Mouse (Mus musculus) kidney, postnatal 0 days (tissue): ENCODE measurements around the gene Rfx2. TPM values are rescaled to one million over a fixed set of nuclear protein-coding genes. Genes with fewer than 3 reads are reported as not detected.

Experiments
- ATAC-seq: fragments of 200-750 bp; cut with Nextera tagmentation; replicated peaks from 2 replicates; pipeline ENCODE4 v1.8.0; 2017; ENCODE audit warnings: low read depth, moderate number of reproducible peaks, moderate TSS enrichment, moderate library complexity; ENCODE audit not compliant: low FRiP score
- DNase-seq: peaks from one replicate; pipeline ENCODE4 v3.0.0-alpha.2; 2016; ENCODE audit warnings: low spot score
- H3K27ac ChIP-seq: fragments of 300-500 bp; sonication (generic); 2 replicates; pipeline ENCODE4 v1.5.1; 2014; ENCODE audit warnings: mild to moderate bottlenecking
- H3K27me3 ChIP-seq: fragments of 300-500 bp; sonication (generic); 2 replicates; pipeline ENCODE4 v1.6.1; 2014; ENCODE audit warnings: low read length, mixed read lengths; ENCODE audit not compliant: insufficient read depth
- H3K36me3 ChIP-seq: fragments of 300-500 bp; sonication (generic); 2 replicates; pipeline ENCODE4 v1.6.1; 2014; ENCODE audit warnings: low read length, mixed read lengths; ENCODE audit not compliant: insufficient read depth
- H3K4me1 ChIP-seq: fragments of 300-500 bp; sonication (generic); replicated peaks from 2 replicates; pipeline ENCODE4 v1.6.1; 2014; ENCODE audit warnings: antibody characterized with exemption, low read length, mixed read lengths; ENCODE audit not compliant: insufficient read depth
- H3K4me2 ChIP-seq: fragments of 300-500 bp; sonication (generic); 2 replicates; pipeline ENCODE4 v1.6.1; 2014; ENCODE audit warnings: mild to moderate bottlenecking, low read length, moderate library complexity, mixed read lengths
- H3K4me3 ChIP-seq: fragments of 300-500 bp; sonication (generic); replicated peaks from 2 replicates; pipeline ENCODE4 v1.5.1; 2014; ENCODE audit warnings: low read depth, low read length
- H3K9ac ChIP-seq: fragments of 300-500 bp; sonication (generic); 2 replicates; pipeline ENCODE4 v1.6.1; 2014; ENCODE audit warnings: low read depth, low read length
- H3K9me3 ChIP-seq: fragments of 300-500 bp; sonication (generic); replicated peaks from 2 replicates; pipeline ENCODE4 v1.6.1; 2016; ENCODE audit warnings: low read length, inconsistent platforms, mixed read lengths
- CTCF ChIP-seq: IDR thresholded peaks from 2 replicates; pipeline ENCODE4 v1.5.1; 2016; ENCODE audit warnings: antibody characterized with exemption, low read depth, mild to moderate bottlenecking, moderate library complexity
- WGBS: fragments of 180-500 bp; shearing (Covaris S2); extraction: QIAGEN DNeasy Blood & Tissue Kit; methylation state at CpG from one replicate; pipeline ENCODE4 v1.1.7; 2014; 5-methylcytosine and 5-hydroxymethylcytosine counted together
- polyA plus RNA-seq: library from polyadenylated mRNA; unstranded; fragments of >200 nt; fragmentation: Nextera tagmentation; extraction: Ambion mirVana; gene quantifications from 2 replicates; pipeline ENCODE4 v1.2.1, GENCODE M21; 2015

The Rfx2 gene
- 1.6 and 2.1 TPM in 2 replicates for polyA plus RNA-seq

GRCm38 (mm10) chr17:56830411-56831110 is at the start of gene Rfx2:
Gene Rfx2, minus strand, starts transcription at chr17:56831013.
- DNase-seq (peak; percentile 9), ATAC-seq (no peak)
- Histone ChIP-seq H3K27ac (no peak within 1 kb of the TSS), H3K27me3 (no peaks in the 10 kb centered on the region), H3K36me3 (no peaks in the 10 kb centered on the region), H3K9me3 (no peaks in the 10 kb centered on the region), H3K4me2 (peak within 1 kb of the TSS; percentile 94), H3K4me1 (peaks cover 7% of the 10 kb centered on the region; the same call in 1 of the 2 replicates), H3K4me3 (peak within 1 kb of the TSS; percentile 61), H3K9ac (peak within 1 kb of the TSS; percentile 51; the same call in 1 of the 2 replicates)
- WGBS = under 1% methylated on average over 33 of the region's 62 CpGs
- TF ChIP-seq CTCF = no peak

DNA sequence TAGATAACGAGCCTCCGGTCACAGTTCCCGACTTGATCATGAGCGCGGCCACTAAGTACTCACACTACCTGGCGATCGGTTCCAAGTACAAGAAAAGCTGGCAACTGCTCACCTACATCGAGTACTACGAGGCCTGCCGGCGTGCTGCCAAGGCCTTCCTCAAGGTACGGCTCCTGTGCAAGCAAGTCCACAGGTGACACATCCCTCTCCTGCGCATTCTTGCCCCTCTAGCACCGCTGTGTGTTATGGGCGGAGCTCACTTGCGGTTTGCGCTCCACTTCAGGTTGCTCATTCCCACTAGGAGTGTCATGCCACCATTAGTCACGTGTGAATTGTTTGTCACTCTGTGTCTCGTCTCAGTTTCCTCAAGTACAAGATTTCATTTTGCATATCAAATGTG is 46.6 kb upstream of the Rfx2 start:
- no peak for DNase-seq
- ATAC-seq = no peak
- Histone ChIP-seq H3K9me3 (no peaks in the 10 kb centered on the region), H3K36me3 (no peaks in the 10 kb centered on the region), H3K4me1 (no peaks in the 10 kb centered on the region), H3K4me2 (no peak overlapping the region), H3K27ac (no peak overlapping the region), H3K9ac (no peak overlapping the region), H3K4me3 (no peak overlapping the region), H3K27me3 (no peaks in the 10 kb centered on the region)
- WGBS = 90% methylated on average over 19 of the region's 19 CpGs
- TF ChIP-seq CTCF = no peak

GRCm38 (mm10) chr17:56876981-56877380 is 46.2 kb upstream of the Rfx2 start:
- H3K27me3 ChIP-seq = no peaks in the 10 kb centered on the region
- no peak overlapping the region for H3K4me3 ChIP-seq
- ATAC-seq = no peak
- no peaks in the 10 kb centered on the region for H3K36me3 ChIP-seq
- H3K4me1 ChIP-seq = no peaks in the 10 kb centered on the region
- no peaks in the 10 kb centered on the region for H3K9me3 ChIP-seq
- H3K4me2 ChIP-seq = no peak overlapping the region
- H3K27ac ChIP-seq = no peak overlapping the region
- 58% methylated on average over 8 of the region's 8 CpGs for WGBS
- DNase-seq = no peak
- no peak for TF ChIP-seq CTCF
- no peak overlapping the region for H3K9ac ChIP-seq

- DNase-seq = no peak
- Histone ChIP-seq H3K27me3 (no peaks in the 10 kb centered on the region), H3K9me3 (no peaks in the 10 kb centered on the region), H3K4me2 (no peak overlapping the region), H3K27ac (no peak overlapping the region), H3K36me3 (no peaks in the 10 kb centered on the region), H3K9ac (no peak overlapping the region), H3K4me3 (no peak overlapping the region), H3K4me1 (no peaks in the 10 kb centered on the region)
- no peak for ATAC-seq
- WGBS = 93% methylated on average over 3 of the region's 3 CpGs
- TF ChIP-seq CTCF = no peak
Measured at GRCm38 (mm10) chr17:56876465-56876864, 45.7 kb upstream of the Rfx2 start.

GRCm38 (mm10) chr17:56874936-56875651 is 44.3 kb upstream of the Rfx2 start, which contains the start of gene 1700061G19Rik:
Gene 1700061G19Rik, plus strand, starts transcription at chr17:56875477.
- Histone ChIP-seq H3K27ac (no peak within 1 kb of the TSS), H3K4me1 (no peaks in the 10 kb centered on the region), H3K4me2 (no peak within 1 kb of the TSS), H3K36me3 (no peaks in the 10 kb centered on the region), H3K4me3 (no peak within 1 kb of the TSS), H3K9ac (no peak within 1 kb of the TSS), H3K9me3 (no peaks in the 10 kb centered on the region), H3K27me3 (no peaks in the 10 kb centered on the region)
- 66% methylated on average over 12 of the region's 12 CpGs for WGBS
- no peak for ATAC-seq
- no peak for DNase-seq
- no peak for TF ChIP-seq CTCF

GRCm38 (mm10) chr17:56874237-56874636 is 43.4 kb upstream of the Rfx2 start, which contains the start of gene Acsbg2:
Gene Acsbg2, minus strand, starts transcription at chr17:56874447.
- ATAC-seq = no peak
- TF ChIP-seq CTCF = no peak
- Histone ChIP-seq H3K9me3 (no peaks in the 10 kb centered on the region), H3K4me2 (no peak within 1 kb of the TSS), H3K4me1 (no peaks in the 10 kb centered on the region), H3K9ac (no peak within 1 kb of the TSS), H3K4me3 (no peak within 1 kb of the TSS), H3K36me3 (no peaks in the 10 kb centered on the region), H3K27me3 (no peaks in the 10 kb centered on the region), H3K27ac (no peak within 1 kb of the TSS)
- no peak for DNase-seq
- 92% methylated on average over 2 of the region's 2 CpGs for WGBS
